Mouse (Mus musculus) frontal cortex, adult (tissue): ENCODE measurements around the gene Slc39a11.

Experiments
- ATAC-seq: cut with Nextera tagmentation; 2 replicates; pipeline ENCODE4 v1.9.2; 2017; ENCODE audit warnings: mild to moderate bottlenecking, moderate library complexity, mixed read lengths; ENCODE audit not compliant: low TSS enrichment

The Slc39a11 gene

DNA sequence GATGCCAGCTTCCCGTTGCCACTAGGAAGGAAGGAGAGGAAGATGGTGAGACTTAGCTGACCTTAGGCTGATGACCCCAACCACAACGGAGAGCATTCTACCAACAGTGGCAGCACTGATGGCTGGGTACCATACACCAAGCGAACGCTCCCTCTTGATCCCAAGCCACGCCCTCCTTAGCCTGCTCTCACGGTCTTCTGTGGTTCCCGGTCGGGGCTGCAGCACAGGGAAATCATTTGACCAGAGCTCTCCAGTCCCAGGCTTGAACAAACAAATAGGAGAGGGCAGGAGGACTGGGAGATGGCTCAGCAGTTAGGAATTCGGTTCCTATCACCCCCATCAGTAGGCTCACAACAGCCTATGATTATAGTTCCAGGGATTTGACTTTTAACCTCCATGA lies 403.4 kb downstream of the Slc39a11 start:
- ATAC-seq = no peak

DNA sequence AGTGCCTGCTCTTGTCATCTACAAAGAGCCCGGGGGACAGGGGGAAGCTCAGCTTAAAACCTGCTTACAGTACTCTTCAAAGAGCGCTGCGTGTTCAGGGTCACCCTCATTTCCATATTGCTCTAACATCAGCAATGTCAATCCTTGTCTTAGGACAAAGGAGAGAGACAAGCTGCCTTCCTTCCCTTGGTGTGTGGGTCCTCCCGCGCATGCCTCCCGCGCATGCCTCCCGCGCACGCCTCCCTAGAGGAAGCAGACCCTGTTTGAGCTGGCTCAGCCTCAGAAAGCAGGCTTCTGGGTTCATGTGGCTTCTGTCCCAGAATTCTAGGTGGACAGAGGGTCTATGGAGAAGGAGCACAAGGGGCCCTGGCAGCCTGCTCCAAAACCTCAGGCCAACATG lies 404.2 kb downstream of the Slc39a11 start:
- no peak for ATAC-seq

- no peak for ATAC-seq
These were observed 415.4 kb downstream of the Slc39a11 start for GRCm38 (mm10) chr11:113234432-113234831.

DNA sequence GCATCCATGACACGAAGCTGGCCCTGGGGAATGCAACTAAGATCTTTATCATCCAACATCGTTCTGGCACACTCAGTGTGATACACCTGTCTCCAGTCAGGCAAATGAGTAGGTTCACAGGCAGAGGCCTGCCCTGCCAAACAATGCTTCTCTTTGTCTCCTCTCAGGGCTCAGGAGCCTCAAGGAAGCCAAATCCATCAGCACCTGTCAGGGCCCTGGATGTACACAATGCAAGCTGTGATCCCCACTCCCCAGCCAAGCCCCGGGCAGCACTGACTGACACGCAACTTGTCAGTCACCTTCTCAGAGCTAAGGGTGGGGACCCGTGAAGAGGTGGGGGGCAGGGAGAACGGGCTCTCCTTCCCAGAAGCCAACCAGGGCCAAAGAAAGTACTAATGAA lies 417.8 kb downstream of the Slc39a11 start:
- no peak for ATAC-seq

- ATAC-seq = no peak
These were observed 419.3 kb downstream of the Slc39a11 start for GRCm38 (mm10) chr11:113230410-113231132.

GRCm38 (mm10) chr11:113225748-113226147 lies 424.1 kb downstream of the Slc39a11 start:
- no peak for ATAC-seq

DNA sequence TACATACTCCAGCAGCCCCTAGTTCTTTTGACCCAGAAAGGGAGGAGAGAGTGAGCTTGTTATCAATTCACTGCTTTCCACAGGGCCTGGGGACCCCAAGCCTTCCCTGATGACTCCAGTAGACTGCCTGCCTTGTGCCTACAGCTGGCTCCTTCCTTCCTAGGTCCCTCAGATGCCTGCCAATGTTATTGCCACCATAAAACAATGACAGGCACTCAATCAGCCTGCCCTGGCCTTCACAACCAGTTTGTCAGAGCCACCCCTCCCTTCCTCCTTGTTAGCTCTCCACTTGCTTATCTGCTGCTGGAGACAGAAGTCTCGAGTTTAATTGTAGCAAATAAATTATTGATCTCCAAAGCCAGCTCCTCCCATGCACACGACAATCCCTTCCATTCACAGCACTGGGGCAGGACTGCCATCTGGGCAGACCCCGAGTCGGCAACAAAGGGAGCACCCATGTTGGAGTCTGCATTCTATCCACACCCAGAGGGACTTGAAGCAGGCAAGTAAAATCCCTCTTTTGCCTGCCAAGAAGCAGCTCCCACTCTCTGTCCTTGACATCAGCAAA lies 426.0 kb downstream of the Slc39a11 start:
- ATAC-seq = no peak

DNA sequence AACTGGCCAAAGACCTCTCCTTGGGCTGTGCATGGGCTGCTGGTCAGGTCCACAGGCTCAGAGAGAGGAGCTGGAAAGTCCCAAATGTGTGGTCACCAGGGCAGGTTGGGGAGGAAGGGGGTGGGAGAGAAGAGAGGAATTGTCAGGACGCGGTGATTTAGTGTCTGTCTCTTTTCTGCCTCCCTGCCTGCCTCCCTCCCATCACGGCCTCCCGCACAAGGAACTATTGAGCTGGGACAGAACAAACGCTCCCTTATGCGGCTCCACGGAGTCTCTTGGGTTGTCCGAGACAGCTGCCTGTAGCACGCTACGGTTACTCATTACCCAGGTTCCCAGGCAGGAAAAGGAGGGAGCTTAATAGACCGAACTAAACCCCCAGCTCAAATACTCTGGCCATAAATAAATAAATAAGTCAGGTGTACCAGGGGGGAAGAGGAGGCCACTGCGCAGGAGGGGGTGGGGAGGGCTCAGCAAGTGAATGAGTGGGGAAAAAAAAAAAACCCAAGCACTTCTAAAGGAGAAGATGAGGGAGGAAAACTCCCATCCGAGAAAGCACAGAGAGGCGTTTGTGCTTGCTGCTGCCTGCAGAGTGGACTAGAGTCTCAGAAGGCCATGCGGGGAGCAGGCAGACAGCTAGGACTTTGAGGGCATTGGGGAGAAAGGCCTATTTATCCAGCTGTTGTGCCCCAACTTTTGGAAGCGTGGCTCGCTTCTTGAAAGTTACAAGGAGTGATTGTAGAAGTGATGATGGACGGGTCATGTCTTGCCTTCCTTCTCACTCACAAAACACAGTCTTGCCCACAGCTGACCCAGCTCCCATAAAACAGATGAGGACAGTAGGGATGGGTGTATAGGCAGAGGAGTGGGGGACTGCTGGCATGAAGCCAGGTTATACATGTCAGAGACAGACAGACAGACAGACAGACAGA lies 428.3 kb downstream of the Slc39a11 start:
- peak; percentile 70; the same call in 1 of the 2 replicates for ATAC-seq

GRCm38 (mm10) chr11:113220649-113221048 lies 429.2 kb downstream of the Slc39a11 start:
- ATAC-seq = no peak

GRCm38 (mm10) chr11:113214741-113215140 lies 435.1 kb downstream of the Slc39a11 start:
- ATAC-seq = no peak

DNA sequence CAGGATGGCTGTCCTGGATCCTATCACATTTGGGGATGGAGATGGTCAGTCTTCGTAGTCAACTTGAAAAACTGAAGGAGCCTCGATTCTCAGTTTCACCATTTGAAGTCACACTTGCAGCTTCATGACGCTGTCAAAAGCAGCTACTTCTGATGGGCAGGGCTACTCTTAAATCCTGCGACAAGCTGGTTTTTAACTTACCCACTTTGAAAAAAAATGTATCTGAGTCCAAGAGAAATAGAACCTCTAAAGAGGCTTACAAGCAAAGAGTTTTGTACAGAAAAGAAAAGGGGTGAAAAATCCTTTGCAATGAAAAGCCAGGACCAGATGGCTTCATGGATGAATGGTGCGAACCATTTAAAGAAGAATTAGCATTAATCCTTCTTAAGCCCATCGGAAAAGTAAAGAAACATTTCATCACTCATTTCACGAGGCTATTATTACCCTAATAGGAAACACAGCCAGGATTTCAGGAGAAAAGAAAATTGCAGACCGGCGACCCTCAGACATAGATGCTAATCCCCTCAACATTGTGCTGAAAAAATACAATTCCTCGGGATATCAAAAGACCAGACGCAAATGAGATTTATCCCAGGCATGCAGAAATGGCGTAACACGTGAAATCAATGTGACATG lies 437.4 kb downstream of the Slc39a11 start:
- ATAC-seq = no peak

DNA sequence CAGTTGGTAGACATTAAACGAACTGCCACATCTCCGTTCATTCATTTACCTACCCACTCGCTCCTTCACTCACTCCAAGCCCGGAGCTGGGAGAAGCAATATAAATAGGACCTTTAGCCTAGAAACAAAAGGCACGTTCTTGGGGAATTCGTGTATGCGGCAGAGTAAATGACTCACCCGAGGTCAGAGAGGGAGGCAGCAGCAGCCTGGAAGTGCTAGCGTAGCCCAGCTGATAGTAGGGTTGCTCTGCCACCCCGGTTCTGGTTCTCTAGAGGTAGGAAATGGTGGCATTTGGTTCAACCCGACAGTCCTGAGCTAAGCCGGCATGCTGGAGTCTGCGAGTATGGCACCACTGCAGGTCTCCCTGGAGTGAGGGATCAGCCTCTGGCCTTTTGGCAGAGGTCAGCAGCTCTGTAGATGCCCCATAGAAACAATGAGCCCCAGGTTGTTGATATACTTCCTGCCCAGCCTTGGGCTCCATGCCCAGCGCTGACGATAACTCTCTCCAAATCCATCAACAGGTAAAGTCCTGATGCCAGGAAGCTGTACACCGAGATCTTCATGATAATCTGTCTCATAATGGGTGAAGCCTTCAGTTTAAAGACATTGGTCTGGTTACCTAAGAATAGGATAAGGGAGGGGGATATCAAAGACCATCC lies 440.5 kb downstream of the Slc39a11 start:
- no peak for ATAC-seq

DNA sequence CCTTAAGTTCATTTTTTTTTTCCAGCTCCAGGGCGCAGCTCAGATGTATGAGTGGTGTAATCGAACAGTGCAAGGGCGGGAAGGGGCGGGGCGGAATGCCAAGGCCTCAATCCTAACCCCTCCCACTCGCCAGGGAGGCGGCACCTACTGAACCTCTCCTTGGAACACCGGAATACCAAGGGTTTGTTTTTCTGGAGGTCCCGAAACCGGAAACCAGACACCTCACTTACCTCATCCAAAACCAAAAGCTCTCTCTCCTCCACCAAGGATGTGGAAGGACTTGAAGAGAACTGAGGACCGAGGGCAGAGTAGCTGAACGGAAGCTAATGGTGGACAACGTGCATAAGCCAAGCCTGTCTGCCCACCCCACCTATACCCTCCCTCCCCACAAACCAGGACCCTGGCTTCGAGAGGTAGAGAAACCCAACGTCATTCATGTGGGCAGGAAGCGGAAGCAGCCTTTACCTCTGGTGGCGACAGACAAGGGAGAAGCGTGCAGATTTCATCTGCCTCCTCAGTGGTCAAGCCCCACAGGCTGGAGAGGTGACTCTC lies 441.3 kb downstream of the Slc39a11 start:
- ATAC-seq = no peak

- no peak for ATAC-seq
These were observed 441.9 kb downstream of the Slc39a11 start for GRCm38 (mm10) chr11:113207966-113208365.

GRCm38 (mm10) chr11:113206099-113206498 lies 443.8 kb downstream of the Slc39a11 start:
- ATAC-seq = no peak

DNA sequence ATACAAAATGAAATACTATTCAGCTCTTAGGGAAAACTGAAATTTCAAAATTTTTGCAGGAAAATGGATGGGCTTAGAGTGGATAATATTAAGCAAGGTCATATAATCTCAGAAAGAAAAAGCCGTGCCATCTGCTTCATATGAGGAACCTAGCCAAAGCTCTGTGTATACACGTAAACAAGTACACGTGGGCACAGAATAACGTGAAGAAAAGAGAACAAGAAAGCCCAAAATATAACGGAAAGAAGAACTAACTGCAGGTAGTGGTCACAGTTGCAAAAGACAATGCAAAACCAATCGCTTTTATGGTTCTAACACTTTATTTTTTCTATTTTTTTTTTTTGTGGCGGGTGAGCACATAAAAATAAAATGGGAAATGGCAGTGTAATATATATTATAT lies 446.9 kb downstream of the Slc39a11 start:
- ATAC-seq = no peak

GRCm38 (mm10) chr11:113201470-113201997 lies 448.3 kb downstream of the Slc39a11 start:
- ATAC-seq = peak; percentile 95

DNA sequence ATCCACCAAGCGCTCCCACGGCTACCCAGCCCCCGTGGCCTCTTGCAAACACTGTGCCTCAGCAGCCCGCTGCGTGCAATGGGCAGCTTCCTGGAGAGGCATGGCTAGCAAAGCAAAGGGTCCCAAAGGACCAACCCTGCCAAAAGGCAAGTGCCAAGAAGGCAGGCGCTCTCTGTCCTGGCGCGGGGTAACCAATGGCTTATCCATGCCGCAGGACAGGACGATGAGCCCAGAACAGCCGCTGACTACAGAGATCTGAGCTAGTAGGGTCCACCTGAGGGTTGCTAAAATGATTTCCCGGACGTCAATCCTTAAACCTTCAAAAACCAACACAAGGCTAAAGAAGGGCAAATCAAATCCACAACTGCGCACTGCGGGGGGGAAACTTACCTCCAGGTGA lies 449.0 kb downstream of the Slc39a11 start:
- peak; percentile 19 for ATAC-seq

- no peak for ATAC-seq
These were observed 451.3 kb downstream of the Slc39a11 start for GRCm38 (mm10) chr11:113198586-113198985.

GRCm38 (mm10) chr11:113197624-113198023 lies 452.3 kb downstream of the Slc39a11 start:
- ATAC-seq = no peak
